Mouse (Mus musculus) kidney, adult 2 months (tissue): Measurements from ENCODE around the gene Pnpo.

Experiments used
- CTCF ChIP-seq: fragments of 200-500 bp; conservative IDR thresholded peaks from 2 replicates; pipeline ENCODE4 v1.5.1; 2011; ENCODE audit warnings: low read depth, mild to moderate bottlenecking, control low read depth, low read length, moderate library complexity, mixed read lengths; ENCODE audit not compliant: insufficient read depth, insufficient read length
- POLR2A ChIP-seq: fragments of 200-500 bp; IDR thresholded peaks from one replicate; pipeline ENCODE4 v1.6.1; 2011; ENCODE audit warnings: low read depth, low read length, control low read depth

- no peak for TF ChIP-seq POLR2A
- no peak for TF ChIP-seq CTCF
Measured at GRCm38 (mm10) chr11:96902639-96903635, 40.8 kb downstream of the Pnpo start.
